Mouse (Mus musculus): ENCODE measurements around the gene Ror1. TPM values are rescaled to one million over a fixed set of nuclear protein-coding genes. Genes with fewer than 3 reads are reported as not detected.

Gene Ror1
- polyA plus RNA-seq, 1 experiment from 2014 or later, result 13.0 TPM

- Histone ChIP-seq H3K9me3 (ENCODE audit: control insufficient read depth, low read length) (no peaks in the 10 kb centered on the region), H3K36me3 (ENCODE audit: control insufficient read depth, insufficient read depth, low read length) (no peaks in the 10 kb centered on the region), H3K27ac (ENCODE audit: low read length) (no peak overlapping the region), H3K4me3 (ENCODE audit: low read length) (no peak overlapping the region), H3K27me3 (ENCODE audit: control insufficient read depth, insufficient read depth, low read depth, low read length) (no peaks in the 10 kb centered on the region), H3K4me1 (replicated peaks; ENCODE audit: control insufficient read depth, insufficient read depth, low read length) (peaks cover 14% of the 10 kb centered on the region), H3K9ac (ENCODE audit: low read length) (no peak overlapping the region), H3K4me2 (ENCODE audit: low read depth, low read length) (no peak overlapping the region)
- 48% methylated on average over 8 of the region's 8 CpGs for WGBS
- ATAC-seq (ENCODE audit: low read depth), result peak; percentile 65
These were observed 187.7 kb downstream of the Ror1 start for GRCm38 (mm10) chr4:100283171-100283880.

GRCm38 (mm10) chr4:100284528-100284927 lies 188.9 kb downstream of the Ror1 start:
- Histone ChIP-seq H3K27ac (ENCODE audit: low read length) (no peak overlapping the region), H3K4me1 (replicated peaks; ENCODE audit: control insufficient read depth, insufficient read depth, low read length) (peaks cover 14% of the 10 kb centered on the region), H3K4me2 (ENCODE audit: low read depth, low read length) (no peak overlapping the region), H3K9ac (ENCODE audit: low read length) (no peak overlapping the region), H3K9me3 (ENCODE audit: control insufficient read depth, low read length) (no peaks in the 10 kb centered on the region), H3K27me3 (ENCODE audit: control insufficient read depth, insufficient read depth, low read depth, low read length) (no peaks in the 10 kb centered on the region), H3K4me3 (ENCODE audit: low read length) (no peak overlapping the region), H3K36me3 (ENCODE audit: control insufficient read depth, insufficient read depth, low read length) (no peaks in the 10 kb centered on the region)
- ATAC-seq (ENCODE audit: low read depth), result no peak
- WGBS, result 69% methylated on average over 6 of the region's 6 CpGs

DNA sequence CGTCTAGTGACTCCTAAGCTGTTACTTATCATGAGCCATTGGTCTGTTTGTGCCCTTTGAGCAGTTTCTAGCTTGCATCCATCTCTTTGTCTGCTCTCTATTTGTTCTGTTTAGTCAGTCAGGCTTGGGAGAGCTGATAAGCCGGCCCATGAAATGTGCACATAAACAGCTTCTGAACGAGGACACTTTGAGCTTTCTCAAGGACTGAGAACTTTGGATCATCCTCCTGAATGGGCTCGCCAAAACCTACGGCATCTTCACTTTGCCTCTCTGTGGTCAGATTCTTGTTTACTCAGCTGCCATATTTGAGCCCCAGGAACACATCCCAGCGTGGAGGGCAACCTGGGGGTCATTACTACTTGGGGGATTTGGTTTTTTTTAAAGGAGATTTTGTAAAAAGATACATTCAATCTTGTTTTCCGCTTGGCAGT lies 190.5 kb downstream of the Ror1 start:
- 49% methylated on average over 7 of the region's 7 CpGs for WGBS
- H3K4me2 ChIP-seq (ENCODE audit: low read depth, low read length), result no peak overlapping the region
- H3K4me3 ChIP-seq (ENCODE audit: low read length), result no peak overlapping the region
- H3K36me3 ChIP-seq (ENCODE audit: control insufficient read depth, insufficient read depth, low read length), result no peaks in the 10 kb centered on the region
- no peak overlapping the region for H3K27ac ChIP-seq (ENCODE audit: low read length)
- no peak for ATAC-seq (ENCODE audit: low read depth)
- peaks cover 14% of the 10 kb centered on the region for H3K4me1 ChIP-seq (replicated peaks; ENCODE audit: control insufficient read depth, insufficient read depth, low read length)
- H3K9ac ChIP-seq (ENCODE audit: low read length), result no peak overlapping the region
- H3K27me3 ChIP-seq (ENCODE audit: control insufficient read depth, insufficient read depth, low read depth, low read length), result no peaks in the 10 kb centered on the region
- no peaks in the 10 kb centered on the region for H3K9me3 ChIP-seq (ENCODE audit: control insufficient read depth, low read length)

DNA sequence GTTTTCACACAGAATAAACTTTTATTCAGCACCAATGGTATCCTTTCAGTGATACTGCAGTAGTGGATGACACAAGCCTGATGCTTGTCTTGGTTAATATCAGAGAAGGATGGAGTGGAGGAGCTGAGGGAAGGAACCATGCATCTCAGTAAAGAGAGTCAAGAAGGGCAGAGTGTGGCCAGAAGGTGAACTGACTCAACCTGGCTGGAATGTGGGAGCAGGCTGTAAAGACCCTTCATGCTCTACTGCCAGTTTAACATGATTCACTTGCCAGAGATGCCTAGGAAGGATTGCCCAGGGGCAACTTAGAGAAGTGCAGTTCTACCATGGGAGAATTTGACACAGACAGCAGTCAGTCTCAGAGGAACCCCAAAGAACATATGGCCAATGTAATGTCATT lies 191.2 kb downstream of the Ror1 start:
- Histone ChIP-seq H3K4me3 (ENCODE audit: low read length) (no peak overlapping the region), H3K9me3 (ENCODE audit: control insufficient read depth, low read length) (no peaks in the 10 kb centered on the region), H3K27me3 (ENCODE audit: control insufficient read depth, insufficient read depth, low read depth, low read length) (no peaks in the 10 kb centered on the region), H3K4me2 (ENCODE audit: low read depth, low read length) (no peak overlapping the region), H3K27ac (ENCODE audit: low read length) (no peak overlapping the region), H3K4me1 (replicated peaks; ENCODE audit: control insufficient read depth, insufficient read depth, low read length) (peaks cover 14% of the 10 kb centered on the region), H3K36me3 (ENCODE audit: control insufficient read depth, insufficient read depth, low read length) (no peaks in the 10 kb centered on the region), H3K9ac (ENCODE audit: low read length) (no peak overlapping the region)
- no peak for ATAC-seq (ENCODE audit: low read depth)

GRCm38 (mm10) chr4:100287829-100288228 lies 192.2 kb downstream of the Ror1 start:
- H3K36me3 ChIP-seq (ENCODE audit: control insufficient read depth, insufficient read depth, low read length), result no peaks in the 10 kb centered on the region
- no peak overlapping the region for H3K27ac ChIP-seq (ENCODE audit: low read length)
- no peak for ATAC-seq (ENCODE audit: low read depth)
- 54% methylated on average over 4 of the region's 4 CpGs for WGBS
- H3K4me1 ChIP-seq (replicated peaks; ENCODE audit: control insufficient read depth, insufficient read depth, low read length), result peaks cover 14% of the 10 kb centered on the region
- no peak overlapping the region for H3K4me3 ChIP-seq (ENCODE audit: low read length)
- H3K4me2 ChIP-seq (ENCODE audit: low read depth, low read length), result no peak overlapping the region
- H3K27me3 ChIP-seq (ENCODE audit: control insufficient read depth, insufficient read depth, low read depth, low read length), result no peaks in the 10 kb centered on the region
- H3K9me3 ChIP-seq (ENCODE audit: control insufficient read depth, low read length), result no peaks in the 10 kb centered on the region
- H3K9ac ChIP-seq (ENCODE audit: low read length), result no peak overlapping the region

- no peaks in the 10 kb centered on the region for H3K27me3 ChIP-seq (ENCODE audit: control insufficient read depth, insufficient read depth, low read depth, low read length)
- ATAC-seq (ENCODE audit: low read depth), result peak; percentile 28; the same call in 1 of the 2 replicates
- H3K4me3 ChIP-seq (ENCODE audit: low read length), result no peak overlapping the region
- H3K27ac ChIP-seq (ENCODE audit: low read length), result peak overlapping the region; percentile 52; the same call in 1 of the 2 replicates
- H3K9me3 ChIP-seq (ENCODE audit: control insufficient read depth, low read length), result no peaks in the 10 kb centered on the region
- no peaks in the 10 kb centered on the region for H3K36me3 ChIP-seq (ENCODE audit: control insufficient read depth, insufficient read depth, low read length)
- H3K4me1 ChIP-seq (replicated peaks; ENCODE audit: control insufficient read depth, insufficient read depth, low read length), result peaks cover 7% of the 10 kb centered on the region
- no peak overlapping the region for H3K9ac ChIP-seq (ENCODE audit: low read length)
- H3K4me2 ChIP-seq (ENCODE audit: low read depth, low read length), result no peak overlapping the region
- 67% methylated on average over 5 of the region's 5 CpGs for WGBS
These were observed 195.5 kb downstream of the Ror1 start for GRCm38 (mm10) chr4:100291015-100291651.

- no peaks in the 10 kb centered on the region for H3K9me3 ChIP-seq (ENCODE audit: control insufficient read depth, low read length)
- H3K27ac ChIP-seq (ENCODE audit: low read length), result no peak overlapping the region
- no peak overlapping the region for H3K4me2 ChIP-seq (ENCODE audit: low read depth, low read length)
- WGBS, result 54% methylated on average over 6 of the region's 6 CpGs
- peak; percentile 51; the same call in 1 of the 2 replicates for ATAC-seq (ENCODE audit: low read depth)
- peaks cover 15% of the 10 kb centered on the region for H3K4me1 ChIP-seq (replicated peaks; ENCODE audit: control insufficient read depth, insufficient read depth, low read length)
- H3K9ac ChIP-seq (ENCODE audit: low read length), result no peak overlapping the region
- H3K27me3 ChIP-seq (ENCODE audit: control insufficient read depth, insufficient read depth, low read depth, low read length), result no peaks in the 10 kb centered on the region
- H3K36me3 ChIP-seq (ENCODE audit: control insufficient read depth, insufficient read depth, low read length), result no peaks in the 10 kb centered on the region
- H3K4me3 ChIP-seq (ENCODE audit: low read length), result no peak overlapping the region
These were observed 202.1 kb downstream of the Ror1 start for GRCm38 (mm10) chr4:100297678-100298077.

GRCm38 (mm10) chr4:100298566-100298965 lies 203.0 kb downstream of the Ror1 start:
- Histone ChIP-seq H3K4me3 (ENCODE audit: low read length) (no peak overlapping the region), H3K4me2 (ENCODE audit: low read depth, low read length) (no peak overlapping the region), H3K27me3 (ENCODE audit: control insufficient read depth, insufficient read depth, low read depth, low read length) (no peaks in the 10 kb centered on the region), H3K27ac (ENCODE audit: low read length) (no peak overlapping the region), H3K9ac (ENCODE audit: low read length) (no peak overlapping the region), H3K36me3 (ENCODE audit: control insufficient read depth, insufficient read depth, low read length) (no peaks in the 10 kb centered on the region), H3K9me3 (ENCODE audit: control insufficient read depth, low read length) (no peaks in the 10 kb centered on the region), H3K4me1 (replicated peaks; ENCODE audit: control insufficient read depth, insufficient read depth, low read length) (peaks cover 15% of the 10 kb centered on the region)
- ATAC-seq (ENCODE audit: low read depth), result no peak
- 69% methylated on average over 5 of the region's 5 CpGs for WGBS

DNA sequence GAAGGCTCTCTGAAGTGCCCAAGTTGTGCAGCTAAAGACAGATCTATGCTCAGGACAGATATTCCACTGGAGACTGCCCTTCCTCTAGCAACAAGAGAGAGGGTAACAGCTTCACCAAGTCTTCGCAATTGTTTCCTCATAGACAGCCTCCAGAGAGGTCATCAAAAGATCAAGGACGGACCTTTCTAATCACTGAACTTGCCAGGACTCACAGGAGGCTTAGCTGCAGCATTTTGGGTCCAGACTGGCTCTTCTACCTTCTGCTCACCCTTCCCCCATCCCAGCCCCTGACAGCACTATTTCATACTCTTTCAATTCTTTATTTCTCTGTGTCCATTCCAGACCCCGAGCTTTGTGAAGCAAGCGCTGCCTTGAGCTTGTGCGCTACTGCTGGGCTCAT lies 204.6 kb downstream of the Ror1 start:
- WGBS, result 52% methylated on average over 5 of the region's 5 CpGs
- H3K27me3 ChIP-seq (ENCODE audit: control insufficient read depth, insufficient read depth, low read depth, low read length), result no peaks in the 10 kb centered on the region
- H3K36me3 ChIP-seq (ENCODE audit: control insufficient read depth, insufficient read depth, low read length), result no peaks in the 10 kb centered on the region
- no peaks in the 10 kb centered on the region for H3K9me3 ChIP-seq (ENCODE audit: control insufficient read depth, low read length)
- no peak overlapping the region for H3K9ac ChIP-seq (ENCODE audit: low read length)
- no peak overlapping the region for H3K27ac ChIP-seq (ENCODE audit: low read length)
- H3K4me1 ChIP-seq (replicated peaks; ENCODE audit: control insufficient read depth, insufficient read depth, low read length), result peaks cover 15% of the 10 kb centered on the region
- no peak overlapping the region for H3K4me2 ChIP-seq (ENCODE audit: low read depth, low read length)
- no peak overlapping the region for H3K4me3 ChIP-seq (ENCODE audit: low read length)
- ATAC-seq (ENCODE audit: low read depth), result no peak

Measured in lung, embryonic 16.5 days (tissue).